Mouse (Mus musculus): ENCODE results near the gene Rpl38. TPM values are rescaled to one million over a fixed set of nuclear protein-coding genes. Genes with fewer than 3 reads are reported as not detected.
A peak's percentile ranks its signal among the peaks of the same experiment; 100 is the strongest.

Rpl38 gene
- total and polyA plus RNA-seq, 3 experiments, result 335 to 660 (median 587) TPM

- no peak for DNase-seq
- H3K36me3 ChIP-seq (ENCODE audit: control insufficient read depth, insufficient read depth, low read length), result no peaks in the 10 kb centered on the region
- intact Hi-C loops (cut with DNase I), result no loop called here
- no peaks in the 10 kb centered on the region for H3K79me2 ChIP-seq (replicated peaks; ENCODE audit: control insufficient read depth, insufficient read depth, low read length)
- H3K4me1 ChIP-seq (ENCODE audit: control insufficient read depth, insufficient read depth, low read length), result no peaks in the 10 kb centered on the region; the same call in 1 of the 2 replicates
- WGBS, result 62% methylated on average over 22 of the region's 22 CpGs
- H3K9ac ChIP-seq (ENCODE audit: low read depth, low read length), result no peak overlapping the region
- TF ChIP-seq POLR2A (IDR thresholded peaks at IDR 0.05; ENCODE audit: insufficient read depth, low read depth, low read length) (no peak), EP300 (IDR thresholded peaks at IDR 0.05; ENCODE audit: insufficient read depth, low read depth, low read length) (no peak), CTCF (IDR thresholded peaks at IDR 0.05) (no peak)
- H3K27ac ChIP-seq, result no peak overlapping the region
- no peaks in the 10 kb centered on the region for H3K27me3 ChIP-seq (ENCODE audit: control insufficient read depth, insufficient read depth, low read length)
- no peak overlapping the region for H3K4me3 ChIP-seq
Measured at GRCm38 (mm10) chr11:114704071-114704913, 36.0 kb downstream of the Rpl38 start.

DNA sequence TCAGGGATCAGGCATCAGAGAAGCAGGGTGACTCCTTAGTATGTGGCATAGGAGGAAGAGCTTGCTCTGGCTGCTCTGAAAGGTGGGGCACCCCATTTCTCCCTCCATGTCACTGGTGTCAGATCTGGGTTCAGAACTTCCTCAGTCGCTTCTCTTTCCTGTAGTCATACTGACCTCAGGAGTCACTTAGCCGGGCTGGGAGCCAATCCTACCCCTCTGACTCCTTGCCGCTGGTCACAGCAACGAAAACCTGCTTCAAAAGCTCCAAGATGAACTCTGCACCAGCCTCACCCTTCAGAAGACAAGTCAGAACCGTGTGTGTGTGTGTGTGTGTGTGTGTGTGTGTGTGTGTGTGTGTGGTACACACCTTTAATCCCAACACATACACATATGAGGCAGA, 38.0 kb downstream of the Rpl38 start:
- no peak overlapping the region for H3K27ac ChIP-seq
- H3K4me1 ChIP-seq (ENCODE audit: control insufficient read depth, insufficient read depth, low read length), result no peaks in the 10 kb centered on the region
- intact Hi-C loops (cut with DNase I), result no loop called here
- no peaks in the 10 kb centered on the region for H3K27me3 ChIP-seq (ENCODE audit: control insufficient read depth, insufficient read depth, low read length)
- H3K9ac ChIP-seq (ENCODE audit: low read depth, low read length), result no peak overlapping the region
- 57% methylated on average over 5 of the region's 5 CpGs for WGBS
- H3K79me2 ChIP-seq (replicated peaks; ENCODE audit: control insufficient read depth, insufficient read depth, low read length), result no peaks in the 10 kb centered on the region
- DNase-seq, result no peak
- no peak overlapping the region for H3K4me3 ChIP-seq
- H3K36me3 ChIP-seq (ENCODE audit: control insufficient read depth, insufficient read depth, low read length), result no peaks in the 10 kb centered on the region
- TF ChIP-seq POLR2A (IDR thresholded peaks at IDR 0.05; ENCODE audit: insufficient read depth, low read depth, low read length) (no peak), EP300 (IDR thresholded peaks at IDR 0.05; ENCODE audit: insufficient read depth, low read depth, low read length) (no peak), CTCF (IDR thresholded peaks at IDR 0.05) (no peak)

DNA sequence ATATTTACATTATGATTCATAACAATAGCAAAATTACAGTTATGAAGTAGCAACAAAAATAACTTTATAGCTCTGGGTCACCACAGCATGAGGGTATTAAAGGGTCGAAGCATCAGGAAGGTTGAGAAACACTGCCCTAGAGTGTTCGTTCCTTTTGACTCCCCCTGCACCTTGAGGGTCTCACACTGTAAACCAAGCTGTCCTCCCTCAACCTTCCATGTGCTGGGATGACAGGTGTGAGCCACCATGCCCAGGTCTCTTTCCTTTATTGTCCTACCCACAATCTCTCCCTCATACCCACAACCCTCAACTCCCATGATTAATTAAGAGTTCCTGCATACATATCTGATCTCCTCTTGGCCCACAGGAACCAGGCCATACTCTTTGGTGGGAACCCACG, 43.1 kb downstream of the Rpl38 start:
- TF ChIP-seq EP300 (IDR thresholded peaks at IDR 0.05; ENCODE audit: insufficient read depth, low read depth, low read length) (no peak), CTCF (IDR thresholded peaks at IDR 0.05) (no peak), POLR2A (IDR thresholded peaks at IDR 0.05; ENCODE audit: insufficient read depth, low read depth, low read length) (no peak)
- Histone ChIP-seq H3K4me3 (no peak overlapping the region), H3K9ac (ENCODE audit: low read depth, low read length) (no peak overlapping the region), H3K27me3 (ENCODE audit: control insufficient read depth, insufficient read depth, low read length) (no peaks in the 10 kb centered on the region), H3K27ac (no peak overlapping the region), H3K4me1 (ENCODE audit: control insufficient read depth, insufficient read depth, low read length) (peaks cover 1% of the 10 kb centered on the region), H3K79me2 (replicated peaks; ENCODE audit: control insufficient read depth, insufficient read depth, low read length) (no peaks in the 10 kb centered on the region), H3K36me3 (ENCODE audit: control insufficient read depth, insufficient read depth, low read length) (no peaks in the 10 kb centered on the region)
- intact Hi-C loops (cut with DNase I), result no loop called here
- no peak for DNase-seq
- 93% methylated on average over 3 of the region's 3 CpGs for WGBS

- Histone ChIP-seq H3K4me3 (no peak overlapping the region), H3K4me1 (ENCODE audit: control insufficient read depth, insufficient read depth, low read length) (peaks cover 1% of the 10 kb centered on the region), H3K27me3 (ENCODE audit: control insufficient read depth, insufficient read depth, low read length) (no peaks in the 10 kb centered on the region), H3K36me3 (ENCODE audit: control insufficient read depth, insufficient read depth, low read length) (no peaks in the 10 kb centered on the region), H3K9ac (ENCODE audit: low read depth, low read length) (no peak overlapping the region), H3K79me2 (replicated peaks; ENCODE audit: control insufficient read depth, insufficient read depth, low read length) (no peaks in the 10 kb centered on the region), H3K27ac (no peak overlapping the region)
- intact Hi-C loops (cut with DNase I), result no loop called here
- 89% methylated on average over 12 of the region's 12 CpGs for WGBS
- DNase-seq, result no peak
- no peak for TF ChIP-seq POLR2A (IDR thresholded peaks at IDR 0.05; ENCODE audit: insufficient read depth, low read depth, low read length)
- no peak for TF ChIP-seq CTCF (IDR thresholded peaks at IDR 0.05)
- no peak for TF ChIP-seq EP300 (IDR thresholded peaks at IDR 0.05; ENCODE audit: insufficient read depth, low read depth, low read length)
Measured at GRCm38 (mm10) chr11:114711861-114712260, 43.5 kb downstream of the Rpl38 start.

DNA sequence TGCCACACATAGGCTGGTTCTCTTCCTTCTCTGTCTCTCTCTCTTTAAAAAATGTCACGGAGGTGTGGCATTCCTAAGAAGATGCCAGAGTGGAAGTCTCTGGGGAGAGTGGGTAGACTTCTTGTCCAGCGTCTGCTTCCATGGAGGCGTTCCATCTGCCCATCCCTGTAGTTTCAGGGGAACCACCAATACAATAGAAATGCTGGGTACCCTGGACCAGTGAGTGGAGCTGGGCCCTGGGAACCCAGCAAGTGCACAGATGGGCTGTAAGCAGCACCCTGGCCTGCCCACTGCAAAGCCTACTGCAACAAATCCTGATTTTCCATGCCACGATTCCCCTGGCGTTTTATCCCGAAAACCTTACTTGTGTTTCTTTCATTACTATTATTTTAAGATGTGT, 46.2 kb downstream of the Rpl38 start:
- Histone ChIP-seq H3K27me3 (ENCODE audit: control insufficient read depth, insufficient read depth, low read length) (no peaks in the 10 kb centered on the region), H3K36me3 (ENCODE audit: control insufficient read depth, insufficient read depth, low read length) (no peaks in the 10 kb centered on the region), H3K79me2 (replicated peaks; ENCODE audit: control insufficient read depth, insufficient read depth, low read length) (no peaks in the 10 kb centered on the region), H3K27ac (no peak overlapping the region), H3K9ac (ENCODE audit: low read depth, low read length) (no peak overlapping the region), H3K4me3 (no peak overlapping the region), H3K4me1 (ENCODE audit: control insufficient read depth, insufficient read depth, low read length) (peaks cover 1% of the 10 kb centered on the region)
- 70% methylated on average over 6 of the region's 6 CpGs for WGBS
- TF ChIP-seq CTCF (IDR thresholded peaks at IDR 0.05), result no peak
- no peak for TF ChIP-seq POLR2A (IDR thresholded peaks at IDR 0.05; ENCODE audit: insufficient read depth, low read depth, low read length)
- no peak for TF ChIP-seq EP300 (IDR thresholded peaks at IDR 0.05; ENCODE audit: insufficient read depth, low read depth, low read length)
- intact Hi-C loops (cut with DNase I), result no loop called here
- DNase-seq, result no peak

DNA sequence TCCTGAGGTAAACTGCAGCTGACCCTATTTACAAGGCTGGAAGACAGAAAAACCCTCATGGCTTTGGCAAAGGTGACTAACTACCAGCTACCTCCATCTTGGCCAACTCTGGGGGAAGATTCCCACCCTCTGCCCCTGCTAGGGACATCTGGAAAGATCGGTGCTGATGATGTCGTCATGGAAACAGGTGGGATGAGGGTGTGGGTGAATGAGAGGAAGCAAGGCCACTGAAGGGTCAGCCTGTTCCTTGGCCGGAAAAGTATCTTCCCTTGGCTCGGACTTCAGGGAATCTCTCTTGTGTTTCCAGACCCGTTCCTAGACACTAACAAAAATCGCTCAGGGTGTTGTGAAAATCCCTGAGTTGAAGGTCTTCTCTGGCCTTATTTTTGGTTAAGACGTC, 47.2 kb downstream of the Rpl38 start:
- no peak for TF ChIP-seq CTCF (IDR thresholded peaks at IDR 0.05)
- no peak for TF ChIP-seq POLR2A (IDR thresholded peaks at IDR 0.05; ENCODE audit: insufficient read depth, low read depth, low read length)
- 0 out of 2 replicates have a peak, but pooled peaks have one; percentile 26 for TF ChIP-seq EP300 (IDR thresholded peaks at IDR 0.05; ENCODE audit: insufficient read depth, low read depth, low read length)
- peak overlapping the region; percentile 38; the same call in 1 of the 2 replicates for H3K27ac ChIP-seq

More for the DNA sequence above, 47.2 kb downstream of the Rpl38 start:
- Histone ChIP-seq H3K36me3 (ENCODE audit: control insufficient read depth, insufficient read depth, low read length) (no peaks in the 10 kb centered on the region), H3K9ac (ENCODE audit: low read depth, low read length) (no peak overlapping the region), H3K27me3 (ENCODE audit: control insufficient read depth, insufficient read depth, low read length) (no peaks in the 10 kb centered on the region), H3K4me3 (no peak overlapping the region), H3K79me2 (replicated peaks; ENCODE audit: control insufficient read depth, insufficient read depth, low read length) (no peaks in the 10 kb centered on the region), H3K4me1 (ENCODE audit: control insufficient read depth, insufficient read depth, low read length) (peaks cover 1% of the 10 kb centered on the region)
- 26% methylated on average over 7 of the region's 7 CpGs for WGBS
- intact Hi-C loops (cut with DNase I), result no loop called here
- peak; percentile 29 to 42 for DNase-seq
